18 mouse cellular contexts compared by ENCODE assay signal in genomic region chr13:54165765-54166164, GRCm38 (mm10). TPM values are rescaled to one million over a fixed set of nuclear protein-coding genes. Genes with fewer than 3 reads are reported as not detected.
DNase-seq lines count a peak whose midpoint lies in the region; ATAC-seq lines count a peak whose summit lies in the region.
"Had no signal": no experiment of that assay in that cellular context is flagged by ENCODE, and none has a peak within 500 bp of the region (broad histone marks: within the 10 kb centered on the region; RNA-seq: fewer than 3 reads in every experiment).

No protein-coding gene starts in this region.

- DNase-seq in frontal cortex, postnatal 14 days (ENCODE audit: low spot score in 2 of 2) = no peak
- DNase-seq in left cerebral cortex, postnatal 14 days (ENCODE audit: low spot score in 2 of 2) = peak; percentile 30 to 41
- no peak for DNase-seq in left cerebral cortex, postnatal 4 days
- peak; percentile 67 for DNase-seq in brain, adult 2 months (ENCODE audit: low read depth, low spot score)
- no peak for DNase-seq in kidney, postnatal 14 days
- DNase-seq: adrenal gland, adult 8-10 months; adrenal gland, postnatal 25 days; cerebellum, adult 11 months; cerebellum, adult 8-10 months; cerebellum, postnatal 10 days; cerebellum, postnatal 36 days; embryo, embryonic 11 days; gastrocnemius, adult 2 months; gastrocnemius, postnatal 14 days; heart, adult 11 months had no signal

- peak; percentile 51 for ATAC-seq in frontal cortex, adult (ENCODE audit: low TSS enrichment)
- ATAC-seq: activated CD4-positive, CD25-positive, alpha-beta regulatory T cell, adult 4 months; forebrain, embryonic 15.5 days had no signal

- intact Hi-C loops in left cerebral cortex, postnatal 14 days (cut with DNase I) = no loop called here
- intact Hi-C loops in left cerebral cortex, postnatal 4 days (cut with DNase I) = no loop called here

RNA-seq across cellular contexts. Expression of gene Hrh2, which starts 26.2 kb away (rescaled TPM):
- 10 to 100 TPM; 12.8 to 13.4 TPM for total RNA-seq in left cerebral cortex, postnatal 14 days (2021)
- total RNA-seq in left cerebral cortex, postnatal 4 days (2021) = 1 to 10 TPM; 3.9 to 4.1 TPM
- total RNA-seq: gastrocnemius, postnatal 14 days had no signal

Comparison
In these comparisons a context has a peak if more than half of its experiments do, and no peak if none do; other contexts are left out.
1. DNase-seq: peak in left cerebral cortex, postnatal 14 days (2 of 2) and brain, adult 2 months (single experiment); none in frontal cortex, postnatal 14 days (0 of 2), left cerebral cortex, postnatal 4 days (single experiment) and kidney, postnatal 14 days (single experiment).